Mouse (Mus musculus) megakaryocyte, embryonic 14.5 days (primary cell): ENCODE results near the gene Epb41.

ENCODE experiments used
- FLI1 ChIP-seq: IDR thresholded peaks from 2 replicates; pipeline ENCODE4 v1.6.1; 2012; ENCODE audit warnings: low read length, inconsistent platforms, mixed read lengths
- GATA1 ChIP-seq: IDR thresholded peaks from 3 replicates; pipeline ENCODE4 v1.6.1; 2012; ENCODE audit warnings: mixed read lengths, low read length, inconsistent platforms, borderline replicate concordance

- TF ChIP-seq GATA1 (no peak), FLI1 (no peak)
These were observed 186.6 kb downstream of the Epb41 start for GRCm38 (mm10) chr4:131888564-131888963.
